Mouse (Mus musculus) forebrain, embryonic 11.5 days (tissue): Measurements from ENCODE around the gene Igfbp3. TPM values are rescaled to one million over a fixed set of nuclear protein-coding genes. Genes with fewer than 3 reads are reported as not detected.

Experiments used
- ATAC-seq: fragments of 200-750 bp; cut with Nextera tagmentation; replicated peaks from 2 replicates; pipeline ENCODE4 v1.8.0; 2017; ENCODE audit warnings: moderate TSS enrichment; ENCODE audit not compliant: low FRiP score
- DNase-seq: peaks from one replicate; pipeline ENCODE4 v3.0.0-alpha.2; 2017; ENCODE audit warnings: low spot score
- H3K27ac ChIP-seq: fragments of 300-500 bp; sonication (generic); 2 replicates; pipeline ENCODE4 v1.5.1; 2014; ENCODE audit warnings: low read depth, low read length
- H3K27me3 ChIP-seq: fragments of 300-500 bp; sonication (generic); 2 replicates; pipeline ENCODE4 v1.6.1; 2014; ENCODE audit warnings: mild to moderate bottlenecking, low read length, mixed read lengths; ENCODE audit not compliant: control insufficient read depth, insufficient read depth
- H3K36me3 ChIP-seq: fragments of 300-500 bp; sonication (generic); 2 replicates; pipeline ENCODE4 v1.6.1; 2014; ENCODE audit warnings: mild to moderate bottlenecking, low read length, moderate library complexity, mixed read lengths; ENCODE audit not compliant: control insufficient read depth, insufficient read depth
- H3K4me1 ChIP-seq: fragments of 300-500 bp; sonication (generic); replicated peaks from 2 replicates; pipeline ENCODE4 v1.6.1; 2014; ENCODE audit warnings: low read length, mixed read lengths; ENCODE audit not compliant: control insufficient read depth, insufficient read depth
- H3K4me2 ChIP-seq: fragments of 300-500 bp; sonication (generic); 2 replicates; pipeline ENCODE4 v1.6.1; 2014; ENCODE audit warnings: low read depth, mild to moderate bottlenecking, low read length, moderate library complexity, mixed read lengths; ENCODE audit not compliant: severe bottlenecking
- H3K4me3 ChIP-seq: fragments of 300-500 bp; sonication (generic); 2 replicates; pipeline ENCODE4 v1.5.1; 2014; ENCODE audit warnings: low read depth, low read length
- H3K9ac ChIP-seq: fragments of 300-500 bp; sonication (generic); 2 replicates; pipeline ENCODE4 v1.6.1; 2014; ENCODE audit warnings: low read length
- H3K9me3 ChIP-seq: fragments of 300-500 bp; sonication (generic); 2 replicates; pipeline ENCODE4 v1.6.1; 2016; ENCODE audit warnings: low read length, mixed read lengths; ENCODE audit not compliant: control insufficient read depth
- WGBS: fragments of 180-500 bp; shearing (Covaris S2); extraction: QIAGEN DNeasy Blood & Tissue Kit; methylation state at CpG from one replicate; pipeline ENCODE4 v1.1.7; 2014; 5-methylcytosine and 5-hydroxymethylcytosine counted together
- polyA plus RNA-seq: library from polyadenylated mRNA; unstranded; fragments of >200 nt; fragmentation: Nextera tagmentation; extraction: Ambion mirVana; gene quantifications from 2 replicates; pipeline ENCODE4 v1.2.1, GENCODE M21; 2014

The Igfbp3 gene
- polyA plus RNA-seq, 1 experiment from 2014 or later, result 11.0 TPM

DNA sequence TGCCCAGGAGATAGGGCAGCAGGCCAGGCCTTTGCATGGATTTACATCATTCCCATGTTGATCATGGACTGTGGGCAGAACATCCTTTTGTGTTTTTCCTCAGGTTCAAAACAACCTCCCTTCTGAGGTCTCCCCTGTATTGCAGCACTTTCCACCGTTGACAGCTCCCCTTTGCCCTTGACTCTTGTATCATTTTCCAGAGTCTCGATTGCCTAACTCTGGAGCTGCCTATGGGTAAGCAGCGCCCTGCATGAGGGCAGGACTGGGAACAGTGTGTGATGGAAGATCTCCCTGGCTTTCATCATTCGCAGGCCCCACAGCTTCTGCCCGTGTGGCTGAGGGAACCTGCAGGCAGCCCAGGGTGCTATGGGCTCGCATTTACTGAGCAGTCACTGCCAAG lies 21.0 kb downstream of the Igfbp3 start:
- no peak overlapping the region for H3K27ac ChIP-seq
- no peak overlapping the region for H3K4me3 ChIP-seq
- H3K4me2 ChIP-seq, result no peak overlapping the region
- DNase-seq (no peak), ATAC-seq (no peak)
- H3K36me3 ChIP-seq, result no peaks in the 10 kb centered on the region
- no peaks in the 10 kb centered on the region for H3K27me3 ChIP-seq
- peaks cover 7% of the 10 kb centered on the region; the same call in 1 of the 2 replicates for H3K4me1 ChIP-seq
- no peaks in the 10 kb centered on the region; the same call in 1 of the 2 replicates for H3K9me3 ChIP-seq
- no peak overlapping the region for H3K9ac ChIP-seq
- 79% methylated on average over 6 of the region's 6 CpGs for WGBS

GRCm38 (mm10) chr11:7188469-7188868 lies 25.3 kb downstream of the Igfbp3 start, which contains the start of gene Gm11985:
Gene Gm11985, minus strand, starts transcription at chr11:7188569.
- no peak within 1 kb of the TSS for H3K4me2 ChIP-seq
- no peak within 1 kb of the TSS for H3K4me3 ChIP-seq
- H3K4me1 ChIP-seq, result no peaks in the 10 kb centered on the region
- no peak within 1 kb of the TSS for H3K9ac ChIP-seq
- ATAC-seq (no peak), DNase-seq (no peak)
- H3K36me3 ChIP-seq, result no peaks in the 10 kb centered on the region
- WGBS, result 92% methylated on average over 13 of the region's 13 CpGs
- no peak within 1 kb of the TSS for H3K27ac ChIP-seq
- no peaks in the 10 kb centered on the region for H3K9me3 ChIP-seq
- H3K27me3 ChIP-seq, result no peaks in the 10 kb centered on the region

DNA sequence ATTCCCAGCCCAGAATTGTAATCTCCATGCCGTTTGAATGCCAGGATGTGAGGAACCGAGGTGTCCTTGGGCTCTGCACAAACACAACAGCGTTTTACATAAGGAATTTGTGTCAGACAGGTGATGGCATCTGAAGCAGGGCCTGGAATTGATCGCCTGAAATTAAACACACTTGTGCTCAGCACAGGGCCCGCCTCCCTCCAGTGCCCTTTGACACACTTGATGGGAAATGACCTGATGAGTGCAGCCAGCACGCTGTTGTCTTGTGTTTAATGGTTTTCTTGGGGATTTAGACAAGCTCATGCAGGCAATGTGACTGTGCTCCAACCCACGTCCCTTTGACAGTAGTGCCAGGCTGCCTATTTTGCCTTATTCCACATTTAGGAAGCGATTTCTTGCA lies 26.3 kb downstream of the Igfbp3 start:
- Histone ChIP-seq H3K27ac (no peak overlapping the region), H3K4me2 (no peak overlapping the region), H3K9me3 (no peaks in the 10 kb centered on the region), H3K36me3 (no peaks in the 10 kb centered on the region), H3K27me3 (no peaks in the 10 kb centered on the region), H3K4me3 (no peak overlapping the region), H3K4me1 (0 out of 2 replicates have a peak, but pooled peaks cover 3% of the 10 kb centered on the region), H3K9ac (no peak overlapping the region)
- ATAC-seq (no peak), DNase-seq (no peak)
- 56% methylated on average over 8 of the region's 8 CpGs for WGBS

- Histone ChIP-seq H3K9me3 (no peaks in the 10 kb centered on the region), H3K4me1 (0 out of 2 replicates have a peak, but pooled peaks cover 3% of the 10 kb centered on the region), H3K4me2 (no peak overlapping the region), H3K27me3 (no peaks in the 10 kb centered on the region), H3K27ac (no peak overlapping the region), H3K9ac (no peak overlapping the region), H3K4me3 (no peak overlapping the region), H3K36me3 (no peaks in the 10 kb centered on the region)
- ATAC-seq (no peak), DNase-seq (no peak)
- 23% methylated on average over 1 of the region's 1 CpGs for WGBS
Measured at GRCm38 (mm10) chr11:7184420-7184819, 29.3 kb downstream of the Igfbp3 start.

DNA sequence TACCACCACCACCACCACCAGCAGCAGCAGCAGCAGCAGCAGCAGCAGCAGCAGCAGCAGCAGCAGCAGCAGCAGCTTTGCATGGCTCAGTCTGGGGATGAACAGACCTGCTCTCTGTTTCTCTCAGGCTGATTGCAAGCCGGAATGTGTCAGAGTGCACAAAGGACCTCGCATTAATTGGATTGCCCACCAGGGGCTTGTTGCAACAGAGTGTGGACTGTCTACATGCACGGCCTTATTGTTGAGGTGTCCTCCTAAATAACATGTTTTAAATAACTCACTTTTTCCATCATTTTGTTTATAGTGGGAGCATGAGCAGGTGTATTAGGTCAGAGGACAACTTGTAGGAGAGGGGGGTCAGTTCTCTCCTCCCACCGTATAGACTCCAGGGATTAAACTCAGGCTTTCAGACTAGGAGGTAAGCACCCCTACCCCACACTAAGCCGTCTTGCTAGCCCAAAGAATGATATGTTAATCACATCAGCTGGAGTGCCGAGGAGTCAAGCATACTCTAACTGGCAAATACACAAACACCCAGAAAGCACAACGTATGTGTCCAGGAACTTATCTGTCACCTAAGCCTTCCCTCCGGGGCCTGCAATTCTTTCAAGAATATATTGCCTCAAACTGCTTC lies 31.2 kb downstream of the Igfbp3 start:
- no peaks in the 10 kb centered on the region for H3K9me3 ChIP-seq
- H3K4me2 ChIP-seq, result no peak overlapping the region
- H3K9ac ChIP-seq, result no peak overlapping the region
- H3K36me3 ChIP-seq, result no peaks in the 10 kb centered on the region
- 0 out of 2 replicates have a peak, but pooled peaks cover 3% of the 10 kb centered on the region for H3K4me1 ChIP-seq
- DNase-seq (peak; percentile 70), ATAC-seq (peak; percentile 93)
- no peak overlapping the region for H3K4me3 ChIP-seq
- no peaks in the 10 kb centered on the region for H3K27me3 ChIP-seq
- H3K27ac ChIP-seq, result no peak overlapping the region
- WGBS, result 15% methylated on average over 8 of the region's 8 CpGs

- H3K27me3 ChIP-seq, result no peaks in the 10 kb centered on the region
- 81% methylated on average over 2 of the region's 2 CpGs for WGBS
- DNase-seq, result no peak
- no peaks in the 10 kb centered on the region for H3K36me3 ChIP-seq
- no peaks in the 10 kb centered on the region for H3K9me3 ChIP-seq
- no peak overlapping the region for H3K4me2 ChIP-seq
- H3K4me1 ChIP-seq, result 0 out of 2 replicates have a peak, but pooled peaks cover 3% of the 10 kb centered on the region
- no peak overlapping the region for H3K27ac ChIP-seq
- H3K4me3 ChIP-seq, result no peak overlapping the region
- ATAC-seq, result no peak
- H3K9ac ChIP-seq, result no peak overlapping the region
Measured at GRCm38 (mm10) chr11:7179276-7179675, 34.4 kb downstream of the Igfbp3 start.

DNA sequence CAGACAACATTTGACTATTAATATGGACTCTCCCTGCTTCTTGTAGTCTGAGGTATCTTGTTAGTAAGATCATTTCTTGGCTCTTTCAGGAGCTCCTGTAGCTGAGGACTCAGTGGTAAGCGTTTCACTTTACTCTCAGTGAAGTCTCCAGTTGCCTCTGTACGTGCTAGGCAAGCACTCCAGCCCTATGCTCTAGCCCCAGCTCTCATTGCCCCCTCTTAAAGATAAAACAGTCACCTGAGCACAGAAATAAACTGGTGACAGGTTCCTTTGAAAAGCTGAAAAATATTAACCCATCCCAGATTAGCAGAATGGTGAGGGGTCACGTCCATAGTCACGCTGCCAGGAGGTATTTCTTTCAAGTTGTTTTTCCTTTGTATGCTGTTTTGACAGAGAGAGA lies 35.0 kb downstream of the Igfbp3 start:
- no peaks in the 10 kb centered on the region for H3K27me3 ChIP-seq
- WGBS, result 86% methylated on average over 4 of the region's 4 CpGs
- ATAC-seq, result no peak
- H3K36me3 ChIP-seq, result no peaks in the 10 kb centered on the region
- H3K27ac ChIP-seq, result no peak overlapping the region
- H3K4me1 ChIP-seq, result 0 out of 2 replicates have a peak, but pooled peaks cover 3% of the 10 kb centered on the region
- DNase-seq, result no peak
- no peak overlapping the region for H3K9ac ChIP-seq
- H3K4me3 ChIP-seq, result no peak overlapping the region
- H3K4me2 ChIP-seq, result no peak overlapping the region
- no peaks in the 10 kb centered on the region for H3K9me3 ChIP-seq

- H3K4me3 ChIP-seq, result no peak overlapping the region
- H3K27me3 ChIP-seq, result no peaks in the 10 kb centered on the region
- WGBS, result 85% methylated on average over 6 of the region's 6 CpGs
- no peak overlapping the region for H3K4me2 ChIP-seq
- H3K4me1 ChIP-seq, result no peaks in the 10 kb centered on the region
- DNase-seq (no peak), ATAC-seq (no peak)
- no peaks in the 10 kb centered on the region for H3K36me3 ChIP-seq
- H3K9me3 ChIP-seq, result no peaks in the 10 kb centered on the region
- H3K27ac ChIP-seq, result no peak overlapping the region
- no peak overlapping the region for H3K9ac ChIP-seq
Measured at GRCm38 (mm10) chr11:7173664-7174063, 40.1 kb downstream of the Igfbp3 start.

DNA sequence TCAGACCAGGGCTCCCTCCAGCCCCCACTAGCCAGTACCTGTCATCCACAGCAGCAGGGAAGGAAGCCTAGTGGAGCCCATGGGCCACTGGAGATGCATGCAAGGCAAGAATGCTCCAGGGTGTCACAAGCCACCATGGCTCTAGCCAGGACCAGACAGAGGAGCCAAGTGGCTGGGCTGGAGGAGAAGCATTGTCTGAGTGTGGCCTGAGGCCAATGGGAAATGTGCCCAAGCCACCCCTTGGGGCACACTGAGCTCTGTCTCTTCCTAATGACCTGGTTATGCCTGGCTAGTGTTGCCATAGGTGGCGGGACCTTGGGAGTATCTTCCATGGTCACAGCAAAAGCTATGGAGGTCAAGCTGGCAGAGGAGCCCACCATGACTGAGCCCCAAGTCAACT lies 44.1 kb downstream of the Igfbp3 start:
- no peak overlapping the region for H3K27ac ChIP-seq
- H3K27me3 ChIP-seq, result no peaks in the 10 kb centered on the region
- whole genome bisulfite sequencing, result 85% methylated on average over 1 of the region's 1 CpGs
- H3K4me3 ChIP-seq, result no peak overlapping the region
- H3K9ac ChIP-seq, result no peak overlapping the region
- no peaks in the 10 kb centered on the region for H3K36me3 ChIP-seq
- H3K9me3 ChIP-seq, result no peaks in the 10 kb centered on the region
- H3K4me1 ChIP-seq, result no peaks in the 10 kb centered on the region
- DNase-seq, result no peak
- no peak for ATAC-seq
- no peak overlapping the region for H3K4me2 ChIP-seq
